Mouse (Mus musculus) liver, adult 2 months (tissue): ENCODE results near the gene Hdac4. TPM values are rescaled to one million over a fixed set of nuclear protein-coding genes. Genes with fewer than 3 reads are reported as not detected.

Source experiments
- DNase-seq: peaks from one replicate; pipeline ENCODE4 v3.0.0-alpha.2; 2011; ENCODE audit warnings: low read depth, low spot score; ENCODE audit errors: extremely low read depth
- H3K27ac ChIP-seq: fragments of 200-500 bp; replicated peaks from 2 replicates; pipeline ENCODE4 v1.5.1; 2012; ENCODE audit warnings: low read depth, mild to moderate bottlenecking, control low read depth, inconsistent platforms, low read length; ENCODE audit not compliant: insufficient read depth
- H3K27me3 ChIP-seq: fragments of 200-500 bp; 2 replicates; pipeline ENCODE4 v1.6.1; 2012; ENCODE audit warnings: mild to moderate bottlenecking, moderate library complexity, low read length, inconsistent platforms; ENCODE audit not compliant: control insufficient read depth, insufficient read depth
- H3K36me3 ChIP-seq: fragments of 200-500 bp; 2 replicates; pipeline ENCODE4 v1.6.1; 2012; ENCODE audit warnings: low read length, inconsistent platforms; ENCODE audit not compliant: control insufficient read depth, insufficient read depth
- H3K4me1 ChIP-seq: fragments of 200-500 bp; 2 replicates; pipeline ENCODE4 v1.6.1; 2011; ENCODE audit warnings: low read length; ENCODE audit not compliant: control insufficient read depth, insufficient read depth
- H3K4me3 ChIP-seq: fragments of 200-500 bp; 2 replicates; pipeline ENCODE4 v1.5.1; 2011; ENCODE audit warnings: low read depth, mild to moderate bottlenecking, control low read depth, low read length, moderate library complexity; ENCODE audit not compliant: insufficient read depth
- H3K79me2 ChIP-seq: fragments of 200-500 bp; 2 replicates; pipeline ENCODE4 v1.6.1; 2012; ENCODE audit warnings: inconsistent platforms, mild to moderate bottlenecking, low read length, moderate library complexity; ENCODE audit not compliant: control insufficient read depth, insufficient read depth
- H3K9ac ChIP-seq: fragments of 200-500 bp; 2 replicates; pipeline ENCODE4 v1.6.1; 2012; ENCODE audit warnings: low read depth, mild to moderate bottlenecking, control low read depth, inconsistent platforms, low read length
- CTCF ChIP-seq: fragments of 200-500 bp; IDR thresholded peaks from 2 replicates; pipeline ENCODE4 v1.5.1; 2011; ENCODE audit warnings: low read depth, low read length, control low read depth
- POLR2A ChIP-seq: fragments of 200-500 bp; IDR thresholded peaks from 2 replicates; pipeline ENCODE4 v1.6.1; 2011; ENCODE audit warnings: low read length, control low read depth; ENCODE audit not compliant: insufficient read depth; ENCODE audit errors: extremely low read depth
- WGBS: fragments of 180-500 bp; shearing (Covaris S2); methylation state at CpG from one replicate; pipeline ENCODE4 v1.1.7; 2018; 5-methylcytosine and 5-hydroxymethylcytosine counted together
- polyA plus RNA-seq: library from polyadenylated mRNA; depleted of rRNA; stranded (reverse); fragments of >200 nt; gene quantifications from 2 replicates; pipeline ENCODE4 v1.2.3, GENCODE M21; 2012
- total RNA-seq: library from RNA; depleted of rRNA; stranded (reverse); fragments of >200 nt; gene quantifications from 2 replicates; pipeline ENCODE4 v1.2.3, GENCODE M21; 2014

Gene Hdac4
- total and polyA plus RNA-seq, 2 experiments = 5.3 to 5.7 TPM

GRCm38 (mm10) chr1:91927536-91928315 lies 267.8 kb downstream of the Hdac4 start:
- WGBS = 88% methylated on average over 10 of the region's 10 CpGs
- no peaks in the 10 kb centered on the region for H3K4me1 ChIP-seq
- no peak overlapping the region for H3K27ac ChIP-seq
- peaks cover 4% of the 10 kb centered on the region; the same call in 1 of the 2 replicates for H3K36me3 ChIP-seq
- TF ChIP-seq CTCF (no peak), POLR2A (no peak)
- no peak overlapping the region for H3K4me3 ChIP-seq
- no peak overlapping the region for H3K9ac ChIP-seq
- H3K27me3 ChIP-seq = no peaks in the 10 kb centered on the region
- H3K79me2 ChIP-seq = no peaks in the 10 kb centered on the region
- DNase-seq = no peak

GRCm38 (mm10) chr1:91923567-91923966 lies 271.9 kb downstream of the Hdac4 start:
- TF ChIP-seq POLR2A (no peak), CTCF (no peak)
- H3K9ac ChIP-seq = no peak overlapping the region
- no peaks in the 10 kb centered on the region for H3K79me2 ChIP-seq
- 94% methylated on average over 9 of the region's 9 CpGs for WGBS
- H3K4me3 ChIP-seq = no peak overlapping the region
- no peaks in the 10 kb centered on the region for H3K36me3 ChIP-seq
- no peak overlapping the region for H3K27ac ChIP-seq
- no peaks in the 10 kb centered on the region for H3K27me3 ChIP-seq
- peaks cover 5% of the 10 kb centered on the region for H3K4me1 ChIP-seq
- DNase-seq = no peak

DNA sequence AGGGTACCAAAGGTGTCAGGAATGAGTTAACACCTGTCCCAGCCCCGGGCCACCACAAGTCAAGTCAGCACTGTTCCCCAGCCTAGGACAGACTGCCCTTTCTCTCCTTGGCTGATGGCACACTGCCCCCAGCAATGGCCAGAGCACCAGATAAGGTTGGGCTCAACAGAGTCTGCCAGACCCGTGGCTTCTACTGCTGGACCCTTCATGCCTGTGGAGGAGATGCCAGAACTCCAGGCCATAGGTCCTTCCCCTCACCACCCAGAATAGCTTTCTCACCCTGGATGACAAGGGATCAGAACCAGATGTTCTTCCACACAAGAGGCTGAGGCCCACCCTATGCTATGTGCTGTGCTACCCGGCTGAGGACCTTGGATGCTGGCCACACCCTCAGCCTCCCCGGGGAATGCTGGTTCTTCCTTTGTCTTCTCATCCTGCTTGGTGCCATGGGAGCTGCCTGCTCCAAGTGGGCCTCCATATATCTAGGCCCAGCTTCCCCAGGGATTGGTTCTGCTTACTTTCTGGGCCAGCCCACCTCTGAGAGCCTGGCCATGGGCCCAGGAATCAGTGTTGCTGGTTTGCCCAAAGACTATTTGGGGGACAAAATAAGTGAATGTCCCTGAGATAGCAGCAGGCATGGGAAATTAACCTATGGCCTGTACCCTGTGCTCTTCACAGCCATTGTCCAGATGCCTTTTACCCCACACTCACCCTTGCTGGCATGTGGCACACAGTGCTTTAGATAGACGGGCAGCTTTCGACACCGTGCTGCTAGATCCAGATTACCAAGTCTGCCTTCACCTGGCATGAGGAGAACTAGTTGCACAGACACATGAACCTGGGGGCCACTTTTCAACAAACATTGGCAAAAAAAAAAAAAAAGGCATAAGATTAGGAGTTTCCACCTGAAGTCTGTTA lies 273.0 kb downstream of the Hdac4 start:
- TF ChIP-seq CTCF = no peak
- TF ChIP-seq POLR2A = no peak

DNA sequence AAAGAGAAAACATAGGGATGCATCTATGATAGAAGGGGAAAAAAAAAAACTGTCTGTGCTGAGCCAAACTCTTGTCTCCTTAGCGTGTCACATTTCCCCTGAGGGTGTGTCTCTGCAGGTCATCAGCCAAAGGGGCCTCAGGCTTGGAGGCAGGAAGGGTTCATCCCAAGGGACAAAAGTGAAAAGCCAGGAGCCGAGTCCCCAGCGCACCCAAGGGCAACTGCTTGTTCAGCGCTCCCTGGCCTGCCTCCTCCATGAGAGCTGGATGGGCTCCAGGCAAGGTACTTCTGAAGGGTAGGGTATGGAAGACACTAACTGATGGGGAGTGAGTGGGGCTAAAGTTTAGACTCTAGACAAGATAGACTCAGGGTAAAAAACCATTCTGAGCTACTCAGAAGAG lies 273.8 kb downstream of the Hdac4 start:
- H3K27ac ChIP-seq = no peak overlapping the region
- H3K79me2 ChIP-seq = no peaks in the 10 kb centered on the region
- peaks cover 5% of the 10 kb centered on the region for H3K4me1 ChIP-seq
- no peaks in the 10 kb centered on the region for H3K27me3 ChIP-seq
- TF ChIP-seq CTCF (no peak), POLR2A (no peak)
- no peaks in the 10 kb centered on the region for H3K36me3 ChIP-seq
- H3K9ac ChIP-seq = no peak overlapping the region
- 79% methylated on average over 4 of the region's 4 CpGs for WGBS
- no peak for DNase-seq
- no peak overlapping the region for H3K4me3 ChIP-seq

More for the DNA sequence above, 273.0 kb downstream of the Hdac4 start:
- no peaks in the 10 kb centered on the region for H3K79me2 ChIP-seq
- H3K27ac ChIP-seq = no peak overlapping the region
- 82% methylated on average over 7 of the region's 7 CpGs for WGBS
- no peak for DNase-seq
- peaks cover 5% of the 10 kb centered on the region for H3K4me1 ChIP-seq
- H3K27me3 ChIP-seq = no peaks in the 10 kb centered on the region
- no peaks in the 10 kb centered on the region for H3K36me3 ChIP-seq
- H3K4me3 ChIP-seq = no peak overlapping the region
- no peak overlapping the region for H3K9ac ChIP-seq

GRCm38 (mm10) chr1:91921279-91921678 lies 274.2 kb downstream of the Hdac4 start:
- Histone ChIP-seq H3K9ac (no peak overlapping the region), H3K79me2 (no peaks in the 10 kb centered on the region), H3K27ac (no peak overlapping the region), H3K4me3 (no peak overlapping the region), H3K36me3 (no peaks in the 10 kb centered on the region), H3K27me3 (no peaks in the 10 kb centered on the region), H3K4me1 (peaks cover 5% of the 10 kb centered on the region)
- TF ChIP-seq POLR2A = no peak
- TF ChIP-seq CTCF = no peak
- 25% methylated on average over 5 of the region's 5 CpGs for WGBS
- peak; percentile 80 for DNase-seq
